Mouse (Mus musculus): Measurements from ENCODE around the gene Akap8. TPM values are rescaled to one million over a fixed set of nuclear protein-coding genes. Genes with fewer than 3 reads are reported as not detected.

The Akap8 gene
- 258 TPM for polyA plus RNA-seq (2017; shearing (Covaris generic))

DNA sequence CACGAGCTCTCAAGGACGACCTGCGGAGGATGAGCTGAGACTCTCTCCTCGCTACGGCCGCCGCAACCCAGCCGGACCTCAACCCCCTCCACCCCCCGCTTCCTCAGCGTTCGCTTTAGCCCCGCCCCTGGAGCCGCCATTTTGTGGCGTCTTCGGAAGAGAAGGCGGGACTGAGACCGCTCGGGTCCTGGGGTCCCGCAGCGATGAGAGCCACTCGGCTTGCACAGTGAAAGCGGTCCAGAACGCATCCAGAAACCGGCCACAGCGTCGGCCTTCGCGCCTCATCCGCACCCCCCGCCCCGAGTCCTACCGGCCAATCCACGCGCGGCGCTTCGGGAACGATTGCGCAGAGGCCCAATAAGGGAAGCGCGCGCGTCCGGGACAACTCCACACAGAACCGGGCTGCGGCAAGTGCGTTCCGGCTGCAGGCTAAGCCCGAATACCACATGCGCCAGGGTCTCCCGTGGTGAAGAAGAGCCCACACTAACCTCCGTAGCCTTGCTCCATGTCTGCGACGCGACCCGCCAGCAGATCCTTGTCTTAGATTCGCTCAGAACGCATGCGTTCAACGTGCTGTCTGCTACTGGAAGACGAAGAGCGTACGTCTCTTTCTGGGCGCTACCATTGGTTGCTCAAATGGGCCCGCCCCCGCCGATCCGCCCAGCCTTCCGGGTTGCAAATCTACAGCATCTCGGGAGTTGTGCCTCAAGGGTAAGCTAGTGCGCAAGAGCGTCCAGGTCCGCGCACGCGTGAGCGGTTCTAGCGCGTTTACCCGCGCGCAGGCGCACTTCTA lies at the start of gene Akap8:
Gene Akap8, minus strand, starts transcription at position 642 of the 793 bp plus-strand sequence.

DNA sequence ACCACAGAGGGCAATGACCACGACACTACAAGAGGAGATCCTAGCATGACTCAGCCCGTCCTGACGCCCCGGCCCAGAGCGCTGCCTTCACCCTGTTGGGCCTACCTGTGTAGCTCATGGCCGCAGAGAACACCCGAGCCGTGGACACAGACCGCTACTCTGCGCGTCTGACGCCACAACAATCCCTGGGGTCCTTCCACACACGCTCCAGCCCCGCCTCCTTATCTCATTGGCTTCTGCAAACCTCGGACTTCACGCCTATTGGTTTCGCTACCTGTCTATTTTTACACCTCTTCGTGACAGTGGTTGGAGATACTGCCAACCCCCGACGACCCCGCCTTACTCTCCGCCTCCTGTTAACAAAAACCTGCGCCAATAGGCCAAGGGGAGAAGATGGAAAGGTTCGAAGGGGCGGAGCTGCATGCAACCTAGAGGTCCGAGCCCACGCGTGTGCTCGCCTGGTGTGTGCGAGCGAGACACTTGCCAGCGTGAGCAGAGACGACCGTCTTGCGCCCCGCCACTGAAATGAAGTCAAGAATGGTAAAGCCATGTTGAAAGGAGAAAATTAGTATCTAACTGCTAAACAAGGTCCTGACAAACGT lies 29.4 kb upstream of the Akap8 start, which contains the start of gene Akap8l:
Gene Akap8l, minus strand, starts transcription at position 226 of the 602 bp plus-strand sequence.

DNA sequence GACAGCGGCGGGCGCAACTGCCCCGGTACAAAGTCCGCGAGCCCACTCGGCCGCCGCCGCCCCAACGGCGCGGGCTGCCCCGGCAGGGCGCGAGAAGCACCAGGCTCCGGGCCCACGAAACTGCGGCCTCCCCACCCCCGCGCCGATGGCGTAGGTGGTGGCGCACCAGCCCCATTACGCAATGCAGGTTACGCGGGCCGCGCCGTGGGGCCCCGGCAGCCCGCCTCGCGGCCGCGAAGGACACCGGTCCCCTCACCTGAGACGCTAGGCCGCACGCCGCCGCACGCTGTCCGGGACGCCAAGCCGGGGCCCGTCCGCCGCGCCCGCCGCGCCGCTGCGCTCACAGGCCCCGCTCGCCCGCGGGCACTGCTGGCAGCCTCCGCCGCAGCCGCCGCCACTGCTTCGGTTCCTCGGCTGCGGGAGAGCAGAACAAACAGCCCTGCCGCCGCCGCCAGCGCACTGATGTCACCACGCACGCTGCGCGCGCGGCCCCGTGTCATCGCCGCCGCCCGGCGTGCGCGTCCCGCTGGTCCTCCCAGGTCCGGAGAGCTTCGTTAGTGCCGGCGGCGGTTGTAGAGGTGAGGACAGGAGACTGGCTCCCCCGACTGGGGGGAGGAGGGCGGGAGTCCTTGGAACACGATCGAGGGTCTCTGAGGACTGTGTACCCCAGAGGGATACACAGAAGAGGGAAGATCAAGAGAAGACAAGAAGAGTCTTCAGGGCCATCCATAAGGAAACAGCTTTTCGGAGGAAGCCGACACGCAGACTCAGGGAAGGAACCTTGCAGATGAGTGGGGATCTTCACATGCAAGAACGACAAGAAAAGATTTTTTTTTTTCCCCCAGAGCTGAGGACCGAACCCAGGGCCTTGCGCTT lies 36.5 kb downstream of the Akap8 start, which contains the start of gene Brd4:
Gene Brd4, minus strand, starts transcription at position 461 of the 876 bp plus-strand sequence.

Other genes with a start within 250 kb of the Akap8 start
- not detected for gene Notch3, start 154.4 kb downstream of the Akap8 start, polyA plus RNA-seq (2017; shearing (Covaris generic))
- not detected for gene Ephx3, start 131.7 kb downstream of the Akap8 start, polyA plus RNA-seq (2017; shearing (Covaris generic))
- 55.5 TPM for gene Brd4, start 36.5 kb downstream of the Akap8 start, polyA plus RNA-seq (2017; shearing (Covaris generic))
- gene Akap8l, start 29.4 kb upstream of the Akap8 start, polyA plus RNA-seq (2017; shearing (Covaris generic)): 327 TPM
- 23.5 TPM for gene Wiz, start 68.2 kb upstream of the Akap8 start, polyA plus RNA-seq (2017; shearing (Covaris generic))
- 166 TPM for gene Rasal3, start 82.3 kb upstream of the Akap8 start, polyA plus RNA-seq (2017; shearing (Covaris generic))
- gene Pglyrp2, start 102.9 kb upstream of the Akap8 start, polyA plus RNA-seq (2017; shearing (Covaris generic)): 98.3 TPM
- 1.5 TPM for gene Cyp4f39, start 131.5 kb upstream of the Akap8 start, polyA plus RNA-seq (2017; shearing (Covaris generic))
- gene Cyp4f17, start 184.8 kb upstream of the Akap8 start, polyA plus RNA-seq (2017; shearing (Covaris generic)): 4.9 TPM
- gene Cyp4f16, start 215.3 kb upstream of the Akap8 start, polyA plus RNA-seq (2017; shearing (Covaris generic)): 19.0 TPM

Data from inflammation-experienced regulatory T-cells, adult 16 weeks (primary cell).